Mouse (Mus musculus) spleen, postnatal 10 days (tissue): Measurements from ENCODE around the gene Gm44502.

ENCODE experiments used
- DNase-seq, 2 experiments: peaks; one replicate each; pipeline ENCODE4 v3.0.0; 2021 to 2022; ENCODE audit warnings: low spot score in 2 of 2

The Gm44502 gene

DNA sequence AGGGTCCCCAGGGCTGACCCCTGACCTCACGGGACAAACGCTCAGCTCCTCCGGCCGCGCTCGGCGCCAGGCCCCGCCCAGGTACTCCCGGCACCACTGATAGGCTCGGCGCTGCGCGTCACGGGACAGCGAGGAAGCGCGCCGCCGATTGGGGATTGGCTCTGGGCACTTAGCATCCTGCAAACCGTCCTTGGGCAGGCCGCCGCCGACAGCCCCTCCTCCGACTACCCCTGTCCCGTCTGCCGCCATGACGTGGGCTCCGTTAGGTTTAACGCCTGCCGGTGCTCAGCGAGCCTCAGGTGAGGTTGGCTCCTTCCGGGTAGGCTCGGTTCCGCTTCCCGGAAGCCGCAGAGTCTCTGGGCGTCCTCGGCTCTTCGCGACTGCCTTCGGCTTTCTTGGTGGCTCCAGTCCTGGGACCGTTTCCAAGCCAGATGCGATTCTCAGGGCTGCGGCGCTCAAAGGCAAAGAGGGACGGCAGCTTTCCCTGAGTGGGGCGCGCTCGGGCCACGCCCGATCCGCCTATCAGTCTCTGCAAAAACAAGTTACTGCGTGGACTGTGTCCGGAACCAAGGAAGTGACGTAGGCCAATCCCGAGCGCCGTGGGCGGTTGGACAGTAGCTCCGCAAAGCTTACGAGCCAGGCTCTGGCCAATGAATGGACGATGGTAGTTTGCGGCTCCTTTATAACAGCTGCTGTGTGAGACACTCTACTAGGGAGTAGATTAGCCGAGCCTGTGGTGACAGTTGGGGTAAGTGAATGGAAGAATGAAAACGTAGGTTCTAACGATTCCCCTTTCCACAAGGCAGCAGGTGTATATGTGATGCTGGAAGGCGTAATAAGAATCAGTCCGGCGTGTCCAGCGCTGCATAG lies at the start of gene Gm44502, which contains the start of the genes C730034F03Rik and Chkb:
Gene Gm44502, minus strand, starts transcription at position 345 of the 870 bp plus-strand sequence.
Gene C730034F03Rik, plus strand, starts transcription at position 238 of the 870 bp plus-strand sequence.
Gene Chkb, minus strand, starts transcription at position 557 of the 870 bp plus-strand sequence.
- peak; percentile 86 to 94 for DNase-seq

- DNase-seq: no peak
Observed at GRCm38 (mm10) chr15:89478622-89479021, 49.1 kb upstream of the Gm44502 start.

DNA sequence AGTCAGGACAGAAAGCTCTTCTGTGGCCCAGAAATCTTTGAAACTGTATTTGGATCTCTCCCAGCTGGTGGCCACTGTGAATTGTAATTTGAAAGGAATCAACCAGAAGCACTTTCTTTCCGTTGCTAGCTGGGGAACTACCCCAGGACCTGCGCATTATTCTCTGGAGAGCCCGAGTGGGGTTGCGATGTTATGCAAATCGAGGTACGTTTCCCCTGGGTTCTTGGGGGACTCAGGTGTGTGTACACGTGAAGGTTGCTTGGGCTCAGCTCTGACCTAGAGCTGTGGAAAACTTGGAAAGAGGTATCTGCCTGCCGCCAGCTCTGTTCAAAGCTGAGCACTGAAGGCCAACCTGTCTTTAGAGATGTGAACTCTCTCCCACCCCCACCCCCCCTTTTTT lies 48.3 kb upstream of the Gm44502 start:
- no peak for DNase-seq

DNA sequence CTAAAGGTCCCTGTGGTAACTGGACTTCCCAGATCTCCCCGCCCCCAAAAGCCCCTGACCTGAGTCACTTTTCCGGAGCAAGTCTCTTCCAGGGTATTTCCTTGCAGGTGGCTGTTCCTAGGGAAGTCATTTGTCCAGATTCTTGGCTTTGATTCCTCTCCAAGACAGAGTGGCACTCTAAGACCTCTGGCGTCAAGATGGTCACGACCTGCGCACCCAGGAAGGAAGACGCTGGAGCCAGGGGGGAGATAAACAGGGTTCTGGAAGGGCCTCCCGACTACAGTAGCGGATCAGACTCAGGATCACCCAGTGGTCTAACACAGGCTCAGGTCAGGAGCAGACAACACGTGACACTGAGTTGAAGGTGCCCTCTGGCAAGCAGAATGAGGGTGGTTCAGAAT lies 47.6 kb upstream of the Gm44502 start, which contains the start of gene Arsa:
Gene Arsa, minus strand, starts transcription at position 335 of the 401 bp plus-strand sequence.
- no peak for DNase-seq

GRCm38 (mm10) chr15:89476475-89476815 lies 46.9 kb upstream of the Gm44502 start:
- no peak for DNase-seq

GRCm38 (mm10) chr15:89475611-89476474 lies 46.3 kb upstream of the Gm44502 start:
- DNase-seq: peak; percentile 80 to 94

DNA sequence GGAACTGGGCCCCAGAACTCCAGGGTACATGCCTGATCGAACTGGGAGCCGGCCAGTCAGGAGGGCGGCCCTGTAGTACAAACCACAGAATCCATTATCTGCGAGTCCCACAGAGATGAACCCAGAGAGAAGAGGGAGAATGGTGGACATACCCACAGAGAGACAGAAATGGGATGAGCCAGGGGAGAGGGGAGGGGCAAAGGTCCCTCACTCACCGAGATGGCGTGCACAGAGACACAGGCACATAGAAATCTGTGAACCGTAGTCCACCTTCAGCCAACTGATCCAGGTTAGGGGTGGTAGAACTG lies 45.8 kb upstream of the Gm44502 start:
- DNase-seq: no peak

DNA sequence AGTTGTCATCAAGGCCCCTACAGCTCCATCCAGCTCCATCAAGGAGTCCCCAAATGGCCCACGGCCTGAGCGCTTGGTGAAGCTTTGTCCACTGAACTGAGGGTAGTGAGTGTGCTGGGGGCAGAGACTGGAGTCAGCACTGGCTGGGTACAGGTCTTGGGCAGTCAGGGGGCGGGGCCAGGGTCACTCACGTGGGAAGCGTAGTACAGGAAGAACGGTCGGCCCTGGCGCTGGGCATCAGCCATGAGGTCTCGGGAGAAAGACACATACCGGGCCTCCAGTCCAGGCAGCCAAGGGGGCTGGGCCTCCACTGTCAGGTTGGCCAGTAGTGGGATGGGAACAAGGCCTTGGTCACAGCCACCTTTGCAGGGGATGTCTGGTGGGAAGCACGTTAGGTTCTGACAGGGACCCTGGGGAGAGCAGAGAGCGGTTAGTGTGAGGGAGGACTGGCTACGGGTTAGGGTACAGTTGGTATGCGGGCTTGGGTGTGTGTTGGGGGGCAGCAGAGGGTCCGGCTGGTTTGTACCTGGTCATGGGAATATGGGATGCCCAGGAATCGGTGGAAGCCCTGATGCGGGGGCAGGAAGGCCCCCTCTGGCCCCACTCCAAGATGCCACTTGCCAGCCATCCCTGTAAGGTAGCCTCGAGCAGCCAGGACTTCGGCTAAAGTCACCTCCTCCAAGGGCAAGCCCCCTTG lies 45.2 kb upstream of the Gm44502 start:
- DNase-seq: peak in 1 of 2 experiments; percentile 40

DNA sequence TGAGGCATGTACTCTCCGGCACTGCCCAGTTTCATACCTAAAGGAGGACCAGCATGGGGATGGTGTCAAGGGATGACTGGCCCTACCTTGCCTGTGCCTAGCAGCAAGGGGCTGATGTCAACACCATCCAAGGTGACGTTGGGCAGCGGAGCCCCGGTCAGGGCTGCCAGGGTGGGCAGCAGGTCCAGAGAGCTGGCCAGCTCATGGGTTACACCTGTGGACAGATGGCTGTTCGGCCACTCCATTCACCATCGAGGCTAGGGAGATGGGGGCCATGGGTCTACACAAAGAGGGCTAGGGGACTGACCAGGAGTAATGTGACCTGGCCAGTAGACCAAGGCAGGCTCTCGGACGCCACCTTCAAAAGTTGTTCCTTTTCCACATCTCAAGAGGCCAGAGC lies 44.4 kb upstream of the Gm44502 start:
- DNase-seq: no peak

- no peak for DNase-seq
Observed at GRCm38 (mm10) chr15:89473370-89473769, 43.9 kb upstream of the Gm44502 start.

DNA sequence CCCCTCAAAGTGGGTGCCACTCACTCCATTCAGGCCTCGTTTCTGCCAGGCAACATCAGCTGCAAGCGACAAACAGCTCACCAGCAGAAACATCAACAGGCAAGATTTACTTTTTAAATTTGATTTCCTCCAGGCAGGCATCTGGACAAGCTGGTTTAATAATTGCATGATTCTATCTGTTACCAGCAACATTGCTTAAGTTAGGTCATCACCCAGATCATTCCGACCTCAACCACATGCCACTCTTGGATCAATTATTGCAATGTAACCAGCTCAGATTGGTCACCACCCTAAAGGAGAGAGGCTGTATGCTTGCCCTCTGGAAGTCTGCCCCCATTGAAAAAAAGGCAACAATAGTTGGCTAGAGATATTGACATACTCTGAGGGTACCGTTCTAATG lies 42.0 kb upstream of the Gm44502 start:
- DNase-seq: no peak

DNA sequence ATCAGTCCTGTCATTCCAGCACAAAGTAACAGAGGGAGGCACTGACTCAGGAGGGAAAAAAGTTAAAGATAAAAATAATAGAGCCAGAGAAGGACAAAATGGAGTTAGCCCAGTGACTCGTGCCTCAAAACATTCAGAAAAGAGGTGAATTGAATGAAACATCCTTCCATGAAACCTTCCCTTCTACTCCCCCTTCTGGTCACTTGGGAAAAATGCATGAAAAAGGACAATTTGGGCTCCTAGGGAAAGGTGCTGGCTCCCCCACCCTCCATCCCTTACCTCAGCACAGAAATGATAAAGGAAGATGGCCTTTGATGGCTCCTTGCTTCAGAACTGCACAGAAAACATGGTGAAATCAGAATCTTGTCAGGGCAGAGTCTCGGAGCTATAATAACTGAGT lies 39.1 kb upstream of the Gm44502 start:
- DNase-seq: no peak

DNA sequence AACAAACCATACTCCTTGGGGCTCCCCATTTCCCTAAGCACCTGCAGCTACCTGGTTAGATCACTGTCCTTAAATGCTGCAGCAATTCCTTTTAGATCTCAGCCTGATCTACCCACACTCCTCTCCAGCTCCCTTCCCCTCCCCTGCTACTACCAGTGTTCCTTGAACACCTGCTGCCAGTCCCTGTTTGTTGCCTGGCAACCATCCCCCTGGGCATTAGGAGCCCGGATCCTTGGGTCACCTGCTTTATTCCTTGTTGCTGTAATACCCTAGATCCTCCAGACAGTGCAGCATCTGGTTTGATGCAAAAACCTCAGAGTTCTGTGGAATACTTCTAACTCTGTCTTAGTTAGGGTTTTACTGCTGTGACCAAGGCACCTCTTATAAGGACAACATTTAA lies 35.6 kb upstream of the Gm44502 start:
- DNase-seq: no peak

- DNase-seq: no peak
Observed at GRCm38 (mm10) chr15:89463334-89464235, 34.1 kb upstream of the Gm44502 start.

DNA sequence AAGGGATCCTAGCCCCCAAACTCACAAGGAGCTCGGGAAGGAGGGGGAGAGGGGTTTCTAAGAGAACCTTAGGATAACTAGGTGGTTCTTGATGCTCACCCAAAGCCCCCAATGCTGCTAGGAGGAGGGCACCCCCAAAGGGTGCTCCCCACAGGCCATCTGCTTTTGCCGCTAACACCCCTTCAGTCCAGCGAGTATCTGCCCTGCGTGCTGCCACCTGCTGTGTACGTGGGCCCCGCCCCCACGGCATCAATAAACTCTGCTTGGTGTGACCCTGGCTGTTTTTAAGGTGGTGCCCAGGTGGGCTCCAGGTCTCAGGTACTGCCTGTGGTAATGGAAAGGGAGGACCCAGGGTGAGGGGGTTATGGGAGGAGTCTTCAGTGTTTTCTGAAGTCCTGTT lies 32.7 kb upstream of the Gm44502 start:
- DNase-seq: no peak

- no peak for DNase-seq
Observed at GRCm38 (mm10) chr15:89461321-89461720, 31.8 kb upstream of the Gm44502 start.

DNA sequence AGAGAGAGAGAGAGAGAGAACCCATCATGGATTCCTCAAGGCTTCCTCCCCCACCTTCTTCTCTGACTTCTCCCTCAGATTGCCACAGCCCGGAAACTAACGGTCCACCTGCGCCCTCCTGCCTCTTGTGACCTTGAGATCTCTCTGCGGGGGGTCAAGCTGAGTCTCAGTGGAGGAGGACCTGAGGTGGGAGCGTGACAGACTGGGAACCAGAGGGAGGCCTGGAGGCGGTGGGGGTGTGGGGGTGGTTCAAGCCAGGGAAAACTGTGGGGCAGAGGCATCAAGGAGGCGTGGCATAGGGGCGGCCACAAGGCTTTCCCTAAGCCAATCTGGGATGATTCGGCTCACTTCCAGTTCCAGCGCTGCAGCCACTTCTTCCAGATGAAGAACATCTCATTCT lies 30.8 kb upstream of the Gm44502 start:
- DNase-seq: no peak

GRCm38 (mm10) chr15:89459821-89460220 lies 30.3 kb upstream of the Gm44502 start:
- DNase-seq: no peak

DNA sequence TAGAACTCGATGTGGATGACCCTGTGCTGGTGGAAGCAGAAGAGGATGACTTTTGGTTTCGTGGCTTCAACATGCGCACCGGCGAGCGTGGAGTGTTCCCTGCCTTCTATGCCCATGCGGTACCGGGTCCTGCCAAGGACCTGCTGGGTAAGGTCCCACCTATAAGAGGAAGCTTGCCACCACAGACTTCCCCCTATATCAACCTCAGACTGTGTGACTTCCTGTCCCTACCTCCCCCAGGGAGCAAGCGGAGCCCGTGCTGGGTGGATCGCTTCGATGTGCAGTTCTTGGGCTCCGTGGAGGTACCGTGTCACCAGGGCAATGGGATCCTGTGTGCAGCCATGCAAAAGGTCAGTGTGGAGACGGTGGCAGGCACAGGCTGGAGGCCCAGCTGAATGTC lies 29.4 kb upstream of the Gm44502 start:
- DNase-seq: no peak

- DNase-seq: no peak
Observed at GRCm38 (mm10) chr15:89455642-89456041, 26.1 kb upstream of the Gm44502 start.

- no peak for DNase-seq
Observed at GRCm38 (mm10) chr15:89454857-89455256, 25.4 kb upstream of the Gm44502 start.
